Mouse (Mus musculus) stomach, embryonic 14.5 days (tissue): Measurements from ENCODE around the gene Fam102a. TPM values are rescaled to one million over a fixed set of nuclear protein-coding genes. Genes with fewer than 3 reads are reported as not detected.
A peak's percentile ranks its signal among the peaks of the same experiment; 100 is the strongest.

Experiments
- ATAC-seq: fragments of 200-750 bp; cut with Nextera tagmentation; 2 replicates; pipeline ENCODE4 v1.8.0; 2017; ENCODE audit warnings: low read depth, moderate TSS enrichment; ENCODE audit not compliant: insufficient number of reproducible peaks, insufficient read depth, low FRiP score
- H3K27ac ChIP-seq: fragments of 300-500 bp; sonication (generic); 2 replicates; pipeline ENCODE4 v1.5.1; 2014; ENCODE audit warnings: mild to moderate bottlenecking, low read length, moderate library complexity, mixed read lengths
- H3K27me3 ChIP-seq: fragments of 300-500 bp; sonication (generic); 2 replicates; pipeline ENCODE4 v1.6.1; 2014; ENCODE audit warnings: low read length, control low read depth, mixed read lengths; ENCODE audit not compliant: control insufficient read depth, insufficient read depth
- H3K36me3 ChIP-seq: fragments of 300-500 bp; sonication (generic); 2 replicates; pipeline ENCODE4 v1.6.1; 2014; ENCODE audit warnings: mild to moderate bottlenecking, control low read depth, low read length, moderate library complexity, mixed read lengths; ENCODE audit not compliant: control insufficient read depth, insufficient read depth
- H3K4me1 ChIP-seq: fragments of 300-500 bp; sonication (generic); 2 replicates; pipeline ENCODE4 v1.6.1; 2014; ENCODE audit warnings: low read length, control low read depth, mixed read lengths; ENCODE audit not compliant: control insufficient read depth, insufficient read depth
- H3K4me2 ChIP-seq: fragments of 300-500 bp; sonication (generic); replicated peaks from 2 replicates; pipeline ENCODE4 v1.6.1; 2014; ENCODE audit warnings: low read depth, low read length, control low read depth
- H3K4me3 ChIP-seq: fragments of 300-500 bp; sonication (generic); 2 replicates; pipeline ENCODE4 v1.5.1; 2014; ENCODE audit warnings: low read depth, low read length, control low read depth
- H3K9ac ChIP-seq: fragments of 300-500 bp; sonication (generic); replicated peaks from 2 replicates; pipeline ENCODE4 v1.6.1; 2014; ENCODE audit warnings: low read depth, mild to moderate bottlenecking, control low read depth, low read length, moderate library complexity, mixed read lengths
- H3K9me3 ChIP-seq: fragments of 300-500 bp; sonication (generic); 2 replicates; pipeline ENCODE4 v1.6.1; 2016; ENCODE audit warnings: low read depth, low read length, control low read depth; ENCODE audit not compliant: control insufficient read depth
- WGBS: fragments of 180-500 bp; shearing (Covaris S2); extraction: QIAGEN DNeasy Blood & Tissue Kit; methylation state at CpG from one replicate; pipeline ENCODE4 v1.1.7; 2014; 5-methylcytosine and 5-hydroxymethylcytosine counted together
- polyA plus RNA-seq: library from polyadenylated mRNA; unstranded; fragments of >200 nt; fragmentation: Nextera tagmentation; extraction: Ambion mirVana; gene quantifications from 2 replicates; pipeline ENCODE4 v1.2.1, GENCODE M21; 2014

The Fam102a gene
- polyA plus RNA-seq, 1 experiment from 2014 or later: 10.6 TPM

DNA sequence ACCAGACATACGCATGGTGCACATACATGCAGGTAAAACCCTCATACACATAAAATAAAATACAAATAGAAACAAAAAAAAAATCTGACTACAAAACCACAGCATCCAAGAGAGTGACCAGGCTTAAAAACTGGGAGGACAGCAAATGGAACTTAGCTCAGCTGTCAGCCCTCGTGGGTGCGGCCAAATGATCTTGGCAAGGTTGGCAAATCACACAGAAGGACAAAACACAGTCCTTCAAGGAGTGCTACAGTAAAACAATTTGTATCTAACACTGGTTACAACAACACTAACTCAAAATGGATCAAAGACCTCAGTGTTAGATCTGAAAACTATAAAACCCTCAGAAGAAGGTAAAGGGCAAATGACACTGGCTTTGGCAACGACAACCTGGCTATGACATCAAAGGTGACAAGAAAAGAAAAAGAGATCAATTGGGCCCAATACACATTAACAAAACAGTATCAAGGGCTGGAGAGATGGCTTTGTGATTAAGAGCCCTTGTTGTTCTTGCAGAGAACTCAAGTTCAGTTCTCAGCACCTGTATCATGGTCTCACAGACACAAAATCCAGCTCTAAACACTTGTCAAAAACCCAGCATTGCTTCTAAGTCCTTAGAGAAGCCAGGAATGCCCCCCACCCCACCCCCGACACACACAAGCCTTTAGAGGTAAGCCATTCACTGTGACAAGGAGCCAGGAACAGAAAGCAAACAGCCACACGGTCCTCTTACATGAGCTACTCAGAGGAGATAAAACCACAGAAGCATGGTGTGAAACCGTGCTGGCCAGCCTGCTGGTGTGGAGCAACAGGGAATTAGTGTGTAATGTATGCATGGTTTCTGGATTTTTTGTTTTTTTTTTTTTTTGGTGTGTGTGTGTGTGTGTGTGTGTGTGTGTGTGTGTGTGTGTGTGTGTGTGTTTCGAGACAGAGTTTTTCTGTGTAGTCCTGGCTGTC, 14.8 kb upstream of the Fam102a start:
- H3K27me3 ChIP-seq: no peaks in the 10 kb centered on the region
- no peak overlapping the region for H3K9ac ChIP-seq
- no peak for ATAC-seq
- no peak overlapping the region for H3K27ac ChIP-seq
- H3K4me3 ChIP-seq: no peak overlapping the region
- 69% methylated on average over 8 of the region's 8 CpGs for WGBS
- no peaks in the 10 kb centered on the region for H3K4me1 ChIP-seq
- H3K36me3 ChIP-seq: no peaks in the 10 kb centered on the region
- H3K9me3 ChIP-seq: no peaks in the 10 kb centered on the region
- H3K4me2 ChIP-seq: no peak overlapping the region

DNA sequence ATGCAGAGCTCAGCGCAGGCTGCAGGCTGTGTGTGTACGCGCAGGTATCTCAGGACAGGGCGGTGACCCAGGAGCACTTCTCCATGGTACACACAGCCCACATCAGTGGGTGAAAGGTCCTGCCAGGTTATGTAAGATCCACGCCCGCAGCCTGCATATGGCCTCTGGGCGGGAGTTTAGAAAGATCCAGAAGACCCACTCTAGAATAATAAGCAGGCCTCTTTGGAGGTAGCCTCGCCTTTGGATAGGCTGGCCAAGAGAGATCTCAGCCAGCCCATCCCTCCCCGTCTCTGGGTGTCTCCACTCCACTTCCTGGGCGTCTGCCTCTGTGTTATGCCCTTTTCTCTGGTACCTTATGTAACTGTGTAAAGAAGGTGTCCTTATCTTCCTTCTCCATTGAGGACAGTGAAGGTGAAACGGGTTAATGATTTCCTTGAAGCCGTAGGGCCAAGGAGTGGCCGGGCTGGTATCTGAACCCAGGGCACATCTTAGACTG, 10.5 kb upstream of the Fam102a start:
- Histone ChIP-seq H3K27me3 (no peaks in the 10 kb centered on the region), H3K4me1 (no peaks in the 10 kb centered on the region), H3K9ac (no peak overlapping the region), H3K9me3 (no peaks in the 10 kb centered on the region), H3K36me3 (no peaks in the 10 kb centered on the region), H3K4me3 (no peak overlapping the region), H3K27ac (no peak overlapping the region), H3K4me2 (no peak overlapping the region)
- WGBS: 74% methylated on average over 13 of the region's 13 CpGs
- ATAC-seq: peak; percentile 73

DNA sequence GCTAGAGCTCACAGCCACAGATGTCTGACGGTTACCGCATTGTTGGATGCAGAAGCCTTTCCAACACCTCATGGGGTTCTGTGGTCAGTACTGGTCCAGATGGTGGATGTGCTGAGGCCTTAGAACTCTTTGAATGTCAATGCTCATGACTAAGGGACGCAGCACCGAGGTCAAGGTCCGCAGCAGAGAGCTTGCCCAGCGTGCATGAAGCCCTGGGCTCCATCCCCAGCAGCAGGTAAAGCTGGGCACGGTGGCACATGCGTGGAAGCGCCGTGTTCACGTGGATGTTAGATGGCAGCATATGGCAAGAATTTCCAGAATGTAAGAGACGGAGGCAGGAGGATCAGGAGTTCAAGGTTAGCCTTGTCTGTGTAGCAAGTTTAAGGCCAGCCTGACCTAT, 9.3 kb upstream of the Fam102a start:
- no peaks in the 10 kb centered on the region for H3K4me1 ChIP-seq
- H3K4me2 ChIP-seq: no peak overlapping the region
- no peaks in the 10 kb centered on the region for H3K27me3 ChIP-seq
- H3K9me3 ChIP-seq: no peaks in the 10 kb centered on the region
- no peak overlapping the region for H3K27ac ChIP-seq
- H3K9ac ChIP-seq: no peak overlapping the region
- H3K36me3 ChIP-seq: no peaks in the 10 kb centered on the region
- ATAC-seq: no peak
- no peak overlapping the region for H3K4me3 ChIP-seq
- WGBS: 87% methylated on average over 12 of the region's 12 CpGs

GRCm38 (mm10) chr2:32527468-32527966, 7.6 kb upstream of the Fam102a start:
- 70% methylated on average over 14 of the region's 14 CpGs for WGBS
- no peak overlapping the region for H3K4me2 ChIP-seq
- no peaks in the 10 kb centered on the region for H3K4me1 ChIP-seq
- H3K27ac ChIP-seq: no peak overlapping the region
- no peaks in the 10 kb centered on the region for H3K36me3 ChIP-seq
- H3K4me3 ChIP-seq: no peak overlapping the region
- H3K9ac ChIP-seq: no peak overlapping the region
- no peaks in the 10 kb centered on the region for H3K9me3 ChIP-seq
- H3K27me3 ChIP-seq: no peaks in the 10 kb centered on the region
- ATAC-seq: no peak

- WGBS: 85% methylated on average over 1 of the region's 1 CpGs
- Histone ChIP-seq H3K27me3 (no peaks in the 10 kb centered on the region), H3K4me1 (no peaks in the 10 kb centered on the region), H3K36me3 (no peaks in the 10 kb centered on the region), H3K27ac (no peak overlapping the region), H3K9me3 (no peaks in the 10 kb centered on the region), H3K4me3 (no peak overlapping the region), H3K9ac (no peak overlapping the region), H3K4me2 (no peak overlapping the region)
- ATAC-seq: no peak
These were observed 6.8 kb upstream of the Fam102a start for GRCm38 (mm10) chr2:32528326-32528725.

DNA sequence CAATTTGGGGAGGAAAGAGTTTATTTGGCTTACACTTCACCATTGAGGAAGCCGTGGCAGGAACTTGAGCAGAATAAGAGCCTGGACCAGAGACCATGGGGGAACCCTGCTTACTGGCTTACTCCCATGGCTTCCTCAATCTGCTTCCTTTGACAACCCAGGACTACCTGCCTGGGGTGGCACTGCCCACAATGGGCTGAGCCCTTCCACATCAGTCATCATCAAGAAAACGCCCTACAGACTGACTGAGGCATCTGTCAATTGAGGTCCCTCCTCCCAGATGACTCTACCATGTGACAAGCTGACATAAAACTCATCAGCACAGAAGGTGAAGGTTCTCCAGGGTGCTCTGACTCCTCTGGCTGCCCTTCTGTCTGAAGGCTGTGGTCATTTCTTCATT, 4.7 kb upstream of the Fam102a start:
- WGBS: 79% methylated on average over 2 of the region's 2 CpGs

DNA sequence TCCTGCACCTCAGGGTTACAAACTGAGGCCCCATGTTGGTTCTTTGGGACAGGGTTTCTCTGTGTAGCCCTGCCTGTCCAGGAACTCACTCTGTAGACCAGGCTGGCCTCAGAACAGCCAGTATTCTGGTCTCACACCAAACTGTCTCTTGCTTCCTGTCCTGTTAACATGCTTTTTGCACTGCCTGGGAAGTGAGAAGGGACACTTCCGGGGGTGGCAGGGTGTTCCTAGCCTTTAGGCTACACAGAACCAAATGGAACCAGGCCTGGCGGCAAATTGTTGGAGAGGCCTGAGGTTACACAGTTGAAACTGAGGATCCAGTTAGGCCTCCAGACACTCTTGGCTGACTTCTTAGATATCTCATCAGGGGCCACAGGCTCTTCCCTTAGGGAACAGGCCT, 2.0 kb upstream of the Fam102a start:
- H3K4me1 ChIP-seq: peaks cover 23% of the 10 kb centered on the region
- H3K36me3 ChIP-seq: no peaks in the 10 kb centered on the region
- H3K27me3 ChIP-seq: no peaks in the 10 kb centered on the region
- no peaks in the 10 kb centered on the region for H3K9me3 ChIP-seq
- H3K27ac ChIP-seq: no peak overlapping the region
- H3K4me3 ChIP-seq: no peak overlapping the region
- no peak for ATAC-seq
- 81% methylated on average over 2 of the region's 2 CpGs for WGBS
- H3K9ac ChIP-seq: no peak overlapping the region
- H3K4me2 ChIP-seq: no peak overlapping the region

More for the DNA sequence above, 4.7 kb upstream of the Fam102a start:
- H3K9me3 ChIP-seq: no peaks in the 10 kb centered on the region
- H3K9ac ChIP-seq: no peak overlapping the region
- no peak overlapping the region for H3K27ac ChIP-seq
- no peak overlapping the region for H3K4me3 ChIP-seq
- no peak overlapping the region for H3K4me2 ChIP-seq
- H3K4me1 ChIP-seq: peaks cover 5% of the 10 kb centered on the region; the same call in 1 of the 2 replicates
- no peak for ATAC-seq
- H3K36me3 ChIP-seq: no peaks in the 10 kb centered on the region
- H3K27me3 ChIP-seq: no peaks in the 10 kb centered on the region

GRCm38 (mm10) chr2:32534061-32534732, 935 bp upstream of the Fam102a start:
- peaks cover 30% of the 10 kb centered on the region for H3K4me1 ChIP-seq
- H3K27me3 ChIP-seq: no peaks in the 10 kb centered on the region
- ATAC-seq: no peak
- H3K9me3 ChIP-seq: no peaks in the 10 kb centered on the region
- peak overlapping the region; percentile 84 for H3K4me3 ChIP-seq
- peak overlapping the region; percentile 95 for H3K27ac ChIP-seq
- H3K36me3 ChIP-seq: no peaks in the 10 kb centered on the region
- peak overlapping the region; percentile 36 for H3K9ac ChIP-seq
- 11% methylated on average over 13 of the region's 13 CpGs for WGBS
- peak overlapping the region; percentile 66 for H3K4me2 ChIP-seq
